Mouse (Mus musculus) liver (tissue): ENCODE measurements at regions not wholly inside any gene's neighbourhood (a gene's known extent, or its start where the extent isn't known, plus 50 kb on each side); places are given as distances from the start of the nearest gene placed in this dataset.

ENCODE experiments used
- DNase-seq: peaks from one replicate; pipeline ENCODE4 v3.0.0-alpha.2; 2020; ENCODE audit warnings: mixed read lengths

GRCm38 (mm10) chr6:116767738-116768522, 51.2 kb upstream of the Tmem72 start:
- peak; percentile 62 for DNase-seq

GRCm38 (mm10) chr6:116774954-116775675, 58.4 kb upstream of the Tmem72 start:
- DNase-seq = peak; percentile 17

GRCm38 (mm10) chr6:116786553-116787335, 70.0 kb upstream of the Tmem72 start:
- DNase-seq = no peak

GRCm38 (mm10) chr6:116793321-116793960, 76.7 kb upstream of the Tmem72 start:
- no peak for DNase-seq

- no peak for DNase-seq
Observed at GRCm38 (mm10) chr6:116793961-116794336, 77.2 kb upstream of the Tmem72 start.

GRCm38 (mm10) chr6:116821215-116821912, 104.7 kb upstream of the Tmem72 start:
- peak; percentile 9 for DNase-seq

- no peak for DNase-seq
Observed at GRCm38 (mm10) chr6:116822605-116823004, 105.9 kb upstream of the Tmem72 start.

- no peak for DNase-seq
Observed at GRCm38 (mm10) chr6:116825628-116826027, 108.9 kb upstream of the Tmem72 start.

- DNase-seq = peak; percentile 41
Observed at GRCm38 (mm10) chr6:116829341-116829740, 112.6 kb upstream of the Tmem72 start.

GRCm38 (mm10) chr6:116845990-116846862, 129.5 kb upstream of the Tmem72 start:
- no peak for DNase-seq

GRCm38 (mm10) chr6:116848538-116849093, 131.9 kb upstream of the Tmem72 start:
- no peak for DNase-seq

- no peak for DNase-seq
Observed at GRCm38 (mm10) chr6:116854029-116854428, 137.3 kb upstream of the Tmem72 start.

GRCm38 (mm10) chr6:116856093-116856492, 139.4 kb upstream of the Tmem72 start:
- no peak for DNase-seq

GRCm38 (mm10) chr6:116856917-116857491, 140.3 kb upstream of the Tmem72 start:
- DNase-seq = no peak

- DNase-seq = no peak
Observed at GRCm38 (mm10) chr6:116863130-116863529, 146.4 kb upstream of the Tmem72 start.

GRCm38 (mm10) chr6:116863626-116864025, 146.9 kb upstream of the Tmem72 start:
- DNase-seq = no peak

GRCm38 (mm10) chr6:116893299-116893698, 176.6 kb upstream of the Tmem72 start:
- no peak for DNase-seq

GRCm38 (mm10) chr6:116894252-116894651, 177.5 kb upstream of the Tmem72 start:
- no peak for DNase-seq

GRCm38 (mm10) chr6:116895114-116895513, 178.4 kb upstream of the Tmem72 start:
- peak; percentile 48 for DNase-seq

- DNase-seq = no peak
Observed at GRCm38 (mm10) chr6:116896132-116896630, 179.5 kb upstream of the Tmem72 start.
